Mouse (Mus musculus) fibroblast of lung, adult 2 months (primary cell): ENCODE results near the gene Prdx1.

ENCODE experiments used
- DNase-seq: peaks from one replicate; pipeline ENCODE4 v3.0.0-alpha.2; 2011; ENCODE audit warnings: low read depth

The Prdx1 gene

DNA sequence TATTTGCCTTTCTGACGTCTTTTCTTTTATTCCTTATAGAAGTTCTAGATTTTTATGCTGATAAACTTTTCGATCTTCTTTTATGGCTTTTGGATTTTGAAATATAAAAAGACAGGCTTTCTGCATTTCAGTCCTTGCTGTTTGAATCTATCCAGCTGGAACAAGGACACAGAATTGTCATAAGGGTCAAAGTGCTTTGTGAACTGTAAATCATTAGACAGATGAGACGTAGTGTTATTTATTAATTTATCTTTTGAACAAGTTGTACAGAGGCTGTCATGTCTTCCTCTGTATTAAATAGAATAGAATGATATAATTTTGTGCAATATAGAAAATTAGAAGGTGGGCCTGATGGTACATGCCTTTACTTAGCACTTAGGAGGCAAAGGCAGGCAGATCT is 42.1 kb downstream of the Prdx1 start:
- no peak for DNase-seq

DNA sequence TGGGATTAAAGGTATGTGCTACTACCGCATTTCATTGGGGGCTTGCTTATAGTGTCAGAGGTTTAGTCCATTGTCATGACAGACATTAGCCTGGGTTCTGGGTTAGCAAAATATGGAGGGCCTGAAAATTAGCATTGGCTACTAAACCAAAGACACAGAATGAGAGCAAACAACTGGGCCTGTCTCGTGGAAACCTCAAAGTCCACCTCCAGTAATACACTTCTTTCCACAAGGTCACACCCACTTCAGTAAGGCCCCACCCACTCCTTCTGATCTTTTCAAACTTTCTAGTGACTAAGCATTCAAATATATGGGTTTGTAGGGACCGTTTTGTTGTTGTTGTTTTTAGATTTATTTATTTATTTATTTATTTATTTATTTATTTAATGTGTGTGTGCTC is 44.2 kb downstream of the Prdx1 start:
- DNase-seq: no peak

DNA sequence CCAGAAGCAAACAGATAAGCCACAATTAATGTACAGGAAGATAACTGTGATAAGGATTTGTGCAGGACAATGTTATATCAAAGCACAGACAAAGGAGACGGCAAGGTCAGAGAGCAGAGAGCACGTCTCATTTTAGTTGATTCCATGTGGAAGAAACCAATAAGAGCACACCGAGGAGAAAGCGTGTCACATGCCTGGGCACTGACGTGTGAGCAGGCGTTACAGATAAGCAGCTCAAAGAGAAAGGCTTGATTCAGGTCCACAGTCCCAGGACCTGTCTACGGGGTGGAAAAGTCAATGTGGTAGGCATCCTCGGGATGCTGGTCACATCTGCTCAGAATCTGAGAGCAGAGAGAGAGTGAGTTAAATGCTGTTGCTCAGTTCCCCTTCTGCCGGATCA is 45.7 kb downstream of the Prdx1 start:
- no peak for DNase-seq

DNA sequence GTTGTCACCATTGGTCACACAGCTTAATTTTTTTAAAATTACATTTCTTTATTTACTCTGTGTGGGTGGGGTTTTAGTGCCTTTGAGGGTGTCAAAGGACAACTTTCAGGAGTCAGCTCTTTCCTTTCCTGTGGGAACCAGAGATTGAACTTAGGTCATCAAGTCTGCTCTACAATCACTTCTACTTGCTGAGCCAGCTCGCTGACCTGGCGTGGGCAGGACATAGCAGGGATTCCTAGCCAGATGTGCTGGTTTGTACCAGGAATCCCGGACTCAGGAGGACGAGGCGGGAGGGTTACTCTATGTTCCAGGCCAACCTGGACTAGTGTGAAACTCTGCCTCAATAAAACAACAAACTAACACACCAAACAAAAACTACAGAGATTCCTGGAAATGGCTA is 47.0 kb downstream of the Prdx1 start:
- no peak for DNase-seq

DNA sequence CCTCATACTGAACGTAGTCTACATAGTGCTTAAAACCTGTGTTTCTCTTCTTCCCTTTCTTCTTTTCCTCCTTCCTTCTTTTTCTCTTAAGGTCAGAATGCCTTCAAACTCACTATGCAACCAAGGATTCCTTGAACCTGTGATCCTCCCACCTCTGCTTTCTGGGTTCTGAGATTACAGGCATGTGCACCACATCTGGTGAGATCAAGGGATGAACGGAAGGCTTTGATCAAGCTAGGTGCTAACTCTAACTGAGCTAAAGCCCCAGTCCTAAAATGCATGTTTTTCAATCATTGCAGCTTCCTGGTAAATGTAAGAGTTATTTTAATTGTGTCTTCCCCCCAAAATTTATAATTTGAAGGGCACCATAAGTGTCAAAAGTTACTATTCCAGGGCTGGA is 49.7 kb downstream of the Prdx1 start:
- DNase-seq: no peak

DNA sequence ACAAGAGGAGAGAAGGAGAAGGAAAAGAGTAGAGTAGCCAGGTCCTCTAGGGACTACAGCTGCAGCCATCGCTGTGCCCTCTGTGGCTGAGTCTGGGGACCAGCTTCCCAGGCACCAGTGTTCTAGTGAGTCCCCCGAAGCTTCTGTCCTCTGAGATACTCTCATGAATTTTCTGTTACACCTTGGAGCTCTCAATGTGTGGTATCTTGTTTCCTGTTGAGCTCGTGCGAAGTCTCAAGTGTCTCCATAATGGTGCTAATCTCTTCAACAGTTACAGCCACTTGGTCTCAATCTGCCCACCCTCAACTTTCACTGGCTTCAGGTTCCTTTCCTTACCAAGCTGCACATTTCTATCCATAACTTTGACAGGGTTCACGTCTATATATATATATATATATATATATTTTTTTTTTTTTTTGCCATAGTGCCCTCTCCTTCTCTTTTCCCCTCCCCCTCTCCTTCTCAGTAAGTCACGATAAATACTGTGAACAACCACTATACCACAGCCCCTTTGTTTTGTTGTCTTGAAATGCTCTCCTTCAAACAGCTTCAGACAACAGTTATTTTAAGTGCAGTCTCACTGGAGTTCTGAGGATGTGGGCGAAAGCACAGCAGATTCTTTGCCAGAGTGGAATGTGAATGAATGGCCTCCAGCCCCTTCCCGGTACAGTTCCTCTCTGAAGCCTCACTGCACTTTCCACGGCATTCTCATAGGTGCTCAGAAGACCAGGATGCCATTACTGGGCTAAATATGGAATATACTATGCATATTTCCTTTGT is 53.8 kb downstream of the Prdx1 start:
- DNase-seq: no peak

DNA sequence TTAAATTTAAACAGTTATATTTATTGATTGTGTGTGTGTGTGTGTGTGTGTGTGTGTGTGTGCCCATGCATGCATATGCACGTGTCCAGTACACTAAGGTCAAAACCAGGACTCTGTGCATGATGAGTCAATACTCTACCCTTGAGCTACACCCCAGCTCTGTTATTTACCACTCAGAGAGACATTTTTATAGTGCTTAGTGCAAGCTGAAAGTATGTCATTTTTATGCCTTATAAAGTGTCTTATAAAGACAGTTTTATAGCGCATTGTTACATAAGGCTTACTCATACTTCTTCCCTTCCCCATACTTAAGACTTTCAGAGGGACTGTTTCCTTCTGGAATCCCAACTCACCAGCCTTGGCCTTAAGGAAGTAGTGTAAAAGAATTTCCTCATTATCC is 64.4 kb downstream of the Prdx1 start:
- no peak for DNase-seq
